Mouse (Mus musculus) liver, embryonic 14.5 days (tissue): Measurements from ENCODE around the gene Efs. TPM values are rescaled to one million over a fixed set of nuclear protein-coding genes. Genes with fewer than 3 reads are reported as not detected.

Source experiments
- ATAC-seq: fragments of 200-750 bp; cut with Nextera tagmentation; 2 replicates; pipeline ENCODE4 v1.8.0; 2017; ENCODE audit warnings: moderate number of reproducible peaks, mild to moderate bottlenecking, moderate library complexity; ENCODE audit not compliant: insufficient read depth
- DNase-seq, 3 experiments: peaks; one replicate each; pipeline ENCODE4 v3.0.0-alpha.2; 2012 to 2013; ENCODE audit warnings: low read depth in 3 of 3, low spot score in 3 of 3
- H3K27ac ChIP-seq: fragments of 300-500 bp; sonication (generic); 2 replicates; pipeline ENCODE4 v1.5.1; 2014; ENCODE audit warnings: moderate library complexity, mild to moderate bottlenecking, control low read depth, inconsistent platforms
- H3K27me3 ChIP-seq: fragments of 300-500 bp; sonication (generic); 2 replicates; pipeline ENCODE4 v1.6.1; 2014; ENCODE audit warnings: mild to moderate bottlenecking, low read length, moderate library complexity; ENCODE audit not compliant: control insufficient read depth, insufficient read depth
- H3K36me3 ChIP-seq: fragments of 300-500 bp; sonication (generic); replicated peaks from 2 replicates; pipeline ENCODE4 v1.6.1; 2014; ENCODE audit warnings: low read depth; ENCODE audit not compliant: control insufficient read depth, insufficient read depth
- H3K4me1 ChIP-seq, 2 experiments: fragments of 200-500 bp in 1 of 2; fragments of 300-500 bp in 1 of 2; sonication (generic) in 1 of 2; replicated peaks; 2 replicates each; pipeline ENCODE4 v1.6.1; 2012 to 2014; ENCODE audit warnings: antibody characterized with exemption in 1 of 2, inconsistent platforms in 1 of 2, low read length in 1 of 2; ENCODE audit not compliant: control insufficient read depth in 2 of 2, insufficient read depth in 2 of 2
- H3K4me2 ChIP-seq: fragments of 300-500 bp; sonication (generic); 2 replicates; pipeline ENCODE4 v1.6.1; 2014; ENCODE audit warnings: low read depth, mild to moderate bottlenecking, control low read depth, moderate library complexity
- H3K4me3 ChIP-seq, 2 experiments: fragments of 200-500 bp in 1 of 2; fragments of 300-500 bp in 1 of 2; sonication (generic) in 1 of 2; 2 replicates each; pipeline ENCODE4 v1.5.1; 2012 to 2014; ENCODE audit warnings: low read depth in 2 of 2, low read length in 2 of 2, mild to moderate bottlenecking in 2 of 2, control low read depth in 1 of 2, inconsistent platforms in 1 of 2, moderate library complexity in 1 of 2; ENCODE audit not compliant: insufficient read depth in 1 of 2
- H3K9ac ChIP-seq: fragments of 300-500 bp; sonication (generic); replicated peaks from 2 replicates; pipeline ENCODE4 v1.6.1; 2014; ENCODE audit warnings: mild to moderate bottlenecking, control low read depth, moderate library complexity
- H3K9me3 ChIP-seq: fragments of 300-500 bp; sonication (generic); 2 replicates; pipeline ENCODE4 v1.6.1; 2016; ENCODE audit warnings: low read length, mixed read lengths; ENCODE audit not compliant: control insufficient read depth
- CTCF ChIP-seq: IDR thresholded peaks from 2 replicates; pipeline ENCODE4 v1.5.1; 2016; ENCODE audit warnings: antibody characterized with exemption, low read depth, control low read depth
- EP300 ChIP-seq: IDR thresholded peaks from 2 replicates; pipeline ENCODE4 v1.6.1; 2016; ENCODE audit warnings: antibody characterized with exemption, low read depth
- WGBS: fragments of 180-500 bp; shearing (Covaris S2); extraction: QIAGEN DNeasy Blood & Tissue Kit; methylation state at CpG from one replicate; pipeline ENCODE4 v1.1.7; 2014; ENCODE audit not compliant: insufficient replicate concordance; 5-methylcytosine and 5-hydroxymethylcytosine counted together
- polyA plus RNA-seq, 2 experiments: library from polyadenylated mRNA; depleted of rRNA in 1 of 2; stranded (reverse) in 1 of 2; unstranded in 1 of 2; fragments of >200 nt; fragmentation: Nextera tagmentation in 1 of 2; extraction: Ambion mirVana in 1 of 2; gene quantifications; 2 replicates each; pipeline versions ENCODE4 v1.2.1 to v1.2.3; 2012 to 2014

Gene Efs
- polyA plus RNA-seq, 2 experiments = 0.39 to 0.54 TPM

DNA sequence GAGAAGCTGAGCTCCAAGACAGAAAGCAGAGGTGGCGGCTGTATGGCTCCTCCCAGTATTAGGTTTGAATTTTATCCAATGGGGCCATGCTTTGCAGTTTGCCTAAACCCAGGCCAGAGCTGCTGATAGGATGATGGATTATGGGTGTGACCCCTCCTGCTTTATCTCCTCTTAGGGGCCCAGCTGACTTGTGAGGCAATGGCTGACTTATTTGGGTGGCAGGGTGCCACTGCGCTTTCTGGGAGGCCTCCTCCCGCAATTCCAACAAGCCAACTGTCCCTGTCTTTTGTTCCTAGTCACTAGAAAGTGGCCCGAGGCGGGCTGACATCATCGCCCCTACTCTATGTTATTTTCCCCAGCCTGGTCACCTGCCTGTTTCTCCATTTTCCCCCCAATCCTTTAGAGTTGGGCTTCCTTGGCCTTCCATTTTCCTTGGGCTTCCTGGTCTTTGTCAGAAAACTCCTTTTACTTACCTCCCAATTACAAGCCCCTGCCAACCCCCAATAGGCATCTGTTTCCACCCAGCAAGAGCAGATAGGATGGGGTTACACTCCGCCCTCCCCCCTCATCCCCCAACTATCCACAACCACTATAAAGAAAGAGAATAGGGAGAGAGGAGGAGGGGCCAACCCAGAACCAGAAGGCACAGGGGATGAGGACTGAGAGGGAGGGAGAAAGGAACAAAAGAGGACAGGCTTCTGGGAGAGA is 1.1 kb downstream of the Efs start:
- peaks cover 43% of the 10 kb centered on the region for H3K27me3 ChIP-seq
- peak; percentile 83 for ATAC-seq
- H3K4me3 ChIP-seq = no peak overlapping the region

DNA sequence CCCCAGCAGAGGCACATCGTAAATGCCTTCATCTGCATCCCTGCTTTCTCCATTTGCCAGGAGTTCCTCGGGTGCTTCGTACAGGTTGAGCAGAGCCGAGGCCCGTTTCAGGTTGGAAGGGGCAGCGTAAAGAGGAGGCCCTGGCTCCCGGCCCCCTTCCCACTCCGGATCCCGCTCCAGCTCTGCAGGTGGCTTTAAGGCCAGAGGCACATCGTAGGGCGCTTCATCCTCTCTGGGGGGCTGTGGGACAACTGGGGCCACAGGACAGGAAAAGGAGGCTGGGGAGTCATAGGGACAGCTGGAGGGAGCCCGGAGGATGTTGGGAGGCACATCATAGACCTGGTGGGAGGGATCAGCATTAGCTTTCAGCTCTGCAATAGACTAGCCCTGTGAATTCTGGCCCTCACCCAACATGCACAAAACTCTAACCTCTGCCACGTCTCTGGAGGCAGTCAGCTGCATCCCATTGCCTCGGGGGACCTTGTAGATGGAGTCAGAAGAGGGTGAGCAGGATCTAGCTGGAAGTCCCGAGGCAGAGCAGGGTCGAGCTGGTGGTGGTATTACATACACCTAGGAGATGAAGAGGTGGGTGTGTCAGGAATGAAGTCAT is 5.7 kb downstream of the Efs start:
- 72% methylated on average over 16 of the region's 16 CpGs for WGBS
- no peak overlapping the region for H3K4me3 ChIP-seq
- no peaks in the 10 kb centered on the region for H3K9me3 ChIP-seq
- no peak for ATAC-seq
- no peak for TF ChIP-seq CTCF
- no peak for TF ChIP-seq EP300
- no peak overlapping the region for H3K9ac ChIP-seq
- H3K4me1 ChIP-seq = peaks cover 8 to 11% of the 10 kb centered on the region in 2 experiments
- peaks cover 5% of the 10 kb centered on the region for H3K27me3 ChIP-seq
- no peak overlapping the region for H3K4me2 ChIP-seq
- H3K36me3 ChIP-seq = no peaks in the 10 kb centered on the region
- no peak overlapping the region for H3K27ac ChIP-seq
- no peak for DNase-seq

More for the DNA sequence above, 1.1 kb downstream of the Efs start:
- no peaks in the 10 kb centered on the region for H3K36me3 ChIP-seq
- no peaks in the 10 kb centered on the region for H3K9me3 ChIP-seq
- H3K4me1 ChIP-seq = peaks cover 8 to 12% of the 10 kb centered on the region in 2 experiments
- H3K27ac ChIP-seq = no peak overlapping the region
- no peak overlapping the region for H3K9ac ChIP-seq
- TF ChIP-seq CTCF = no peak
- no peak for TF ChIP-seq EP300
- WGBS = 34% methylated on average over 7 of the region's 7 CpGs
- peak overlapping the region; percentile 42 for H3K4me2 ChIP-seq
- DNase-seq = peak; percentile 27 to 50 (median 31)

DNA sequence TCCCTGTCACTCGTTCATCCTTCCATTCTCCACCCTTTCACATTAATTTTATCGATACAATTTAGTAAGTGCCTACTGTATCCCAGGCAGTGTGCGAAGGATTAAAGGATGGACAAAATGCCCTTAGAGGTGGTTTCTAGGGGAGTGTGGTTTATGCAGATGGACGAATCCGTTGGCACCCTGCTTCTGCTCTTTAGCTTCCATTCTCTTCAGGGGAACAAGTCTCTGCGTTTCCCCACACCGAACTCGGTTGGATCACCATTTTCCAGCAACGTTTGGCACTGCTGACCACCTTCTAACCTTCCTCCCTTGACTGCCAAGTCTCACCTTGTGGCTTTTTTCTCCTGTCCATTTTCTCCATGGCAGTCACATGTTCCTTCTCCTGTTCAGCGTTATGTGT is 12.6 kb downstream of the Efs start:
- ATAC-seq = no peak

DNA sequence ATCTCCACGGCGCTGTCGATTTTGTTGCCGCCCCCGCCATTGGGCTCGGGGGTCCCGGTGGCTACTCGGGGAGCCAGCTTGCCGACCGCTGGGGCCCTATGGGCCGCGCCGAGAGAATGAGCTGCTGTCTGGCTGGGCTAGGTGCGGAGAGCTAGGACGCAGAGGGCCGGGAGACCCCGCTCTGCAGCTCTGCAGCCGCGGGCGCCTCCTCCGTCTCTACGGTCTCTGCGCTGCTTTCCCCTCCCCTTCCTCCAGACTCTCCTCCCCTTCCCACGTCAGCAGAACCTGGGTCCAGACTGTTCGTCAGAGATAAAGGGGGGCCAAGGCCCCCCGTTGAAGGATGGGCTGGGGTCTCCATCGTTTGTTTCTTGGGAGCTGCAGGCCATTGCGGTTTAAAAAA is 13.0 kb downstream of the Efs start, which contains the start of gene Slc22a17:
Slc22a17 (minus strand) TSS at position 247 of the 400 bp plus-strand sequence.
- Histone ChIP-seq H3K27me3 (peaks cover 40% of the 10 kb centered on the region), H3K4me2 (peak within 1 kb of the TSS; percentile 58), H3K36me3 (no peaks in the 10 kb centered on the region), H3K9ac (0 out of 2 replicates have a peak within 1 kb of the TSS, but pooled peaks have one; percentile 15), H3K27ac (no peak within 1 kb of the TSS), H3K9me3 (no peaks in the 10 kb centered on the region), H3K4me1 (no peaks in the 10 kb centered on the region), H3K4me3 (peak within 1 kb of the TSS; percentile 35 to 55)
- TF ChIP-seq CTCF = no peak
- TF ChIP-seq EP300 = no peak
- no peak for DNase-seq
- WGBS = under 1% methylated on average over 28 of the region's 28 CpGs
- ATAC-seq = no peak

More for the DNA sequence above, 12.6 kb downstream of the Efs start:
- H3K9me3 ChIP-seq = no peaks in the 10 kb centered on the region
- peaks cover 40% of the 10 kb centered on the region for H3K27me3 ChIP-seq
- TF ChIP-seq EP300 (no peak), CTCF (no peak)
- DNase-seq = no peak
- peak overlapping the region; percentile 58 for H3K4me2 ChIP-seq
- H3K4me3 ChIP-seq = peak overlapping the region; percentile 18 to 55; a peak in 3 of 4 replicates
- no peaks in the 10 kb centered on the region for H3K4me1 ChIP-seq
- no peaks in the 10 kb centered on the region for H3K36me3 ChIP-seq
- 21% methylated on average over 10 of the region's 10 CpGs for WGBS
- H3K9ac ChIP-seq = no peak overlapping the region
- no peak overlapping the region for H3K27ac ChIP-seq
